Mouse (Mus musculus) heart, postnatal 10 days (tissue): ENCODE results near the gene Wt1. TPM values are rescaled to one million over a fixed set of nuclear protein-coding genes. Genes with fewer than 3 reads are reported as not detected.

Experiments used
- DNase-seq, 2 experiments: peaks; one replicate each; pipeline ENCODE4 v3.0.0; 2021
- intact Hi-C: fragments of 180-260 bp; cut with DNase I; formaldehyde crosslinking; loops from one replicate; pipeline ENCODE4 v1.15.1; 2025
- total RNA-seq, 2 experiments: library from RNA; stranded (reverse); gene quantifications; 2 replicates each; pipeline ENCODE4 v1.2.3; 2021

Gene Wt1
- 10 to 100 TPM; 12.6 to 13.3 TPM for total RNA-seq

DNA sequence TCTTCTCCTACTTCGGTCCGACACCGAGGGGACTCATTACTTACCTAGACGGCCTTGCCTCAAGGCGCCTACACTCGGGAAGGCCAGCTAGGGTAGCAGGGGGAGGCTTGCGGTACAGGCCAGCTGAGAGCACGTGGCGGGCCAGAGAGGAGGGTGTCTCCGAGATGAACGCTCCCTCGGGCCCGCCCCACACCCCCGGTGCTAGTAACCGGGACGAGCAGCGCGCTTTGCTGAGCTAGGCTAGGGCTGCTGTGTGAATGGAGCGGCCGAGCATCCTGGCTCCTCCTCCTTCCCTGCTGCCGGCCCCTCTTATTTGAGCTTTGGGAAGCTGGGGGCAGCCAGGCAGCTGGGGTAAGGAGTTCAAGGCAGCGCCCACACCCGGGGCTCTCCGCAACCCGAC, at the start of gene Wt1:
TSS of gene Wt1 (plus strand) at position 251 of the 400 bp plus-strand sequence.
- peak; percentile 64 to 69 for DNase-seq

GRCm38 (mm10) chr2:105077151-105077550, 49.2 kb upstream of the Wt1 start:
- intact Hi-C loops: no loop called here
- DNase-seq: no peak

More for the DNA sequence above, at the start of gene Wt1:
- intact Hi-C loops: loop anchor here (5.0 to 10.0 kb wide), 2 partner anchors 109 to 549 kb away; partner anchors contain the start of gene Eif3m

DNA sequence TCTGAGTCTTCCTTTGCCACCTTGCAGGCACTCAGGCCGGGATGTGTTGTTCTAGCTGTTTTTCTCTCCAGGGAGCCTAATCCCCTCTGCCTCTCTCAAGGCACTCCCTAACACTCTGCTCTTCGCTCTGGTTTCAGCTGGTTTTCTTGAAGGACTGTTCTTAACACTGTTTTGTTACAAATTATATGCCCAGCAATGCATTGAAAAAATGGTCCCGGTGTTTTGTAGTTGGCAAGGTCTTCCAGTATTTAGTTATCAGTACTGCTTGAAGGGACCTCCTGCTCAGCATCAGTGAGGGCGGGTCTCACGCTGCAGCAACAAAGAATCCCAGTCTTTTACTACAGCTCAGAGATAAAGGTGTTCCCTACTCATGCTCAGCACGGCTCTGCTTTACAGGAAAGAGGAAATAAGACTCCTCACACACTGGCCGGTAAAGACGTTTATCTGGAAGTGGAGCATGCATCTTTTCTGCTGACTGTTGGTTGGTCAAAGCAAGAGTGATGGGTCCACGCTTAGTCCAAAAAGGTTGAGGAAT, 44.0 kb upstream of the Wt1 start:
- no peak for DNase-seq
- intact Hi-C loops: no loop called here

DNA sequence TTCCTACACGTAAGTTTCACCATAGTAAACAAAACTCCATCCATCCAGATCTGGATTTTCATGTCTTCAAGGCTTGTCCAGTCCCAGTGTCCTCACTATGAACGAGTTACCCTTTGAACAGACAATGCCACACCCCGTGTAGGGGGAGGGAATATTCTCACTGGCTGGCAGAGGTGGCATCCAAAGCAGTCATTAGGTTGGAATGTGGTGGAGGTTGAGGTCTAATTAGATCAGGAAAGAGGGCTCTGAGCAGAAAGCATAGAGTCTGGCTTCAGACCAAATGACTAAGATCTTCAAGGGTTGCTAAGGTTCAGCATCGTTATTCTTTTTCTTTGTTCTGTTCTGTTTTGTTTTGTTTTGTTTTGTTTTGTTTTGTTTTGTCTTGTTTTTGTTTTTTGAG, 42.3 kb upstream of the Wt1 start:
- intact Hi-C loops: no loop called here
- DNase-seq: no peak

DNA sequence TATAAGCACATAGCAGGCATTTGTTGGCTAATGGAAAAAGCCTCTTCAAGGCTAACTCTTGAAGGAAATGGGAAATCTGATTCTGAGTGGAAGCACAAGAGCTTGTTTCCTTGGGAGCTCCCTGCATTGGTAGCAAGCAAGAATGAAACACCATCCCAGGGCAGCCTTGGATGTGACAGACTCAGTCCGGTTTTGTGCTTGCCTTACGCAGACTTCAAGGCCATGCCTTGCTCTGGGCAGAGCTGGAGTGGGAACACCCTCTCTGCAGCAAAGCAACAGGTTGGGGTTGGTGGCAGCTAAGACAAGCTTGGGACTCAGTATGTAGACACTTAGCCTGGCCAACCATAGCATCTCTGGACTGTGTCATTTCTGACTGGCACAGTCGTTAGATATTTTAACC, 40.2 kb upstream of the Wt1 start:
- no peak for DNase-seq
- intact Hi-C loops: no loop called here

DNA sequence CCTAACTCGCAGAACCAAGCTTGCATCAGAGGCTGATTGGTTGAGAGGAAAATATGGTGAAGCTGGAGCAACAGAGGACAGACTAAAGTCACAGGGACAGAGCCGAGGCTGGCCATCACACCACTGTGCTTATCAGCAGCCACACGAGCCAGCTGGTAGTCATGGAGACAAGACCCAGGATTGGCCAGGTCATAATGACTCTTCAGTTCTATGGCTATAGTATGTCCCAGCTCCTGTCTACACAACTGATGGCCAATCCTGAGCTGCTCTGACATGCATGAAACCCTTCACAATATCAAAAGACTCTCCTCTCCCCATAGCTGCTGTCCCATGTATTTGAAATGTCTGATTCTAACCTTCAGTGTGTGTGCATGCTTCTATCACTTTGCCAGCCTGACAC, 38.3 kb upstream of the Wt1 start:
- intact Hi-C loops: no loop called here

DNA sequence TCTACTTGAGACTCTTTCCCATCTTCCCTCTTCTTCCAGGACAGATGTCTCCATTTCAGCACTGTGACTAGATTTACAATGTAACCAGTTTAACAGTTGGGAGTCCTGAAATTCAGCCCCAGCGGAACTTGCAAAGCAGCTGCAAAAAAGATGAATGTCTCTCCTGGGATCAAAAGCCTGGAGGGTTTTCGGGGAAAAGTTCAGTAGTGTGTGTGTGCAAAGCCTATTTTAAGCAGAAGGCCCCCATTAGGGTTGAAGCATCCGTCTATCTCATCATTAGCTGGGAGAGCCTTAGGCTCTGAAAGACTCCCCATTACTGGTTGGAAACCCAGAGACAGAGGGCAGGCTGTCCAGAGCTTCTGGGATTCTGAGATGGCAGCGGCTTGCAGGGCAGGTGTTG, 37.2 kb upstream of the Wt1 start:
- no peak for DNase-seq
- intact Hi-C loops: no loop called here

More for the DNA sequence above, 38.3 kb upstream of the Wt1 start:
- DNase-seq: no peak

GRCm38 (mm10) chr2:105089581-105090508, 36.5 kb upstream of the Wt1 start:
- intact Hi-C loops: no loop called here
- no peak for DNase-seq

DNA sequence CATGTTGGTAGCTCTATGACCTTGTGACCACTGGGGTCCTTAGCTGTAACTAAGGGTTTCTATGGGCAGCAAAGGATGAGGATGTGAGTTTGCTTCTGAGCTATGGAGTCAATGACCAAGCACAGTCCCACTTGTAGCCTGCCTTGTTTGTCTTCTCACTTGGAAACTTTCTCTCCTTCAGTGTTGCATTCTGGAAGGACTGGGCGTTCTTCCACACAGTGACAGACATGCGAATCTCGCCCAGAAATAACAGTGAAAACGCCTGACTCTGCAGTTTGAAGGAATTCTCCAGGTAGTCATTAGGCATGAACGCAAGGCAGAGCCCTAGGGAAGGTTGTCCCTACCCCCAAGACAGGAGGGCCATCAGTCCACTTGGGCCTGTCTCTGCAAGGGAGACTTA, 35.3 kb upstream of the Wt1 start:
- DNase-seq: peak in 1 of 2 experiments; percentile 30
- intact Hi-C loops: no loop called here

- DNase-seq: no peak
- intact Hi-C loops: no loop called here
Measured at GRCm38 (mm10) chr2:105091718-105092117, 34.6 kb upstream of the Wt1 start, which contains the start of gene Gm11060. Gm11060 (plus strand) TSS chr2:105092018.

DNA sequence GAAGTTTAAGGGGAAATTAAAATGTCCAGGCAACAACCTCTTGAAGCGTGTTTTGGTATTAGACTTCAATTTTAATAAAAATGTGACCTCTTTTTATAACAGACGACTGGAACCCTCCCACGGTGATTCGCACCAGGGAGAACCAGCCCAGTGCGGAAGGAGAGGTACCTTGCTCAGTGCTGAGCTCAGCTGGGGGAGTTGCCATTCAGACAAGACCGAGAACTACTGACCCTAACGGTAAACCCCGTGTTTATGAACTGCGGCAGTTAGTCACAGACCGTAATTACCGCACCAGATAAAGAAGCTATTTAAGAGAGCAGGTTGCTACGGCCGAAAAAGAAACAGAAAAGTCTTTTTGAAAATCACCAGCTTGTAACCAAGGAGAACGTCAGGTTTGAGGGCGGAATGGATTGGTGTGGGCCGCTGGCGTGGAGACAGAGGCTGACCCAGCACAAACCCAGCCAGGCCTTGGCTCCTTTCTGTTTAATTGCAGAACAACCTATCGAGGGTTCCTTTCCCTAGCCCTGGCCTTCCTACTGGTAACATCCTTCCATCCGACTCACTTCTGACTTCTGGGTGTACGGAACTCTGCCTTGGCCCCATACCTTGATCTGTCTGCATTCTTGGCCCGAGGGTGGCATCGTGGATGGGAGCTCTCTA, 28.9 kb upstream of the Wt1 start:
- DNase-seq: no peak
- intact Hi-C loops: no loop called here

- DNase-seq: no peak
- intact Hi-C loops: no loop called here
Measured at GRCm38 (mm10) chr2:105099410-105099809, 26.9 kb upstream of the Wt1 start.

DNA sequence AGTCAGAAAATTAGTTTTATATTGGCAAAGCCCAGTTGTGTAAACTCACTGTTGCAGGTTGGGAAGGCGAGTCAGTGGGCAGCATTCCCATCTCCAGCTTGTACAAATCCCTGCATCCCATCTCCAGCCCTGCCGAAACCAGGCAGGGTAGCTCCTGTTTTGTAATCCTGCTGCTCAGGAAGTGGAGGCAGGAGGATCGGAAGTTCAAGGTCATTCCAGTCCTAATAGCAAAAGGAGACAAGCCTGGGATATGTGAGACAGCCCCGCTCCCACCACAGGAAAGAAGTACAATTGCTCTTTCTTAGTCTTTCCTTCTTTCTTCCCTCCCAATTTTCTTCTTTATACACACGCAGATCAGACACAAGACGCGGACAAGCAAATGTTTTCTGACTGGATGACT, 25.8 kb upstream of the Wt1 start:
- no peak for DNase-seq
- intact Hi-C loops: no loop called here

DNA sequence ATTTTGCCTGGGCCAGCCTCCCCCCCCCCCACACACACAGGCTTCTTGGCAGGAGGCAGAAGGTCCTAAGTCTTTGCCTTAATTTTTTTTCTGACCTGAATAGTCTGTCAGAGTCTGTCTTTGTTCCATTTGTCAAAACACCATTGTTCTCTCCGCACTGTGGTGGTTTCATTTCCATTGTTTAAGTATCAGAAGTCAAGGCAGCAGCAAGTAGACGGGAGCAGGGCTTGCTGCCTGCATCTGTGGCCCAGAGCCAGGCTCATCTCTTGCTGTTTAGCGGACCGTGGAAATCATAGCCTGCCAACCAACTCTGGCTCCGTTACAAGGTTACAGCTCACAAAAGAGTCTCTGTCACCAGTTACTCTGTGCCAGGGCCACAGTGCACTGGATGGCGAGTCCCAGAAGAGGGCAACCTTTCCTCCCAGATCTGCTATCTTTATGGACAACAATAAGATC, 17.6 kb upstream of the Wt1 start:
- intact Hi-C loops: no loop called here

GRCm38 (mm10) chr2:105114074-105114473, 12.3 kb upstream of the Wt1 start:
- intact Hi-C loops: no loop called here
- no peak for DNase-seq

More for the DNA sequence above, 17.6 kb upstream of the Wt1 start:
- peak; percentile 87 for DNase-seq

DNA sequence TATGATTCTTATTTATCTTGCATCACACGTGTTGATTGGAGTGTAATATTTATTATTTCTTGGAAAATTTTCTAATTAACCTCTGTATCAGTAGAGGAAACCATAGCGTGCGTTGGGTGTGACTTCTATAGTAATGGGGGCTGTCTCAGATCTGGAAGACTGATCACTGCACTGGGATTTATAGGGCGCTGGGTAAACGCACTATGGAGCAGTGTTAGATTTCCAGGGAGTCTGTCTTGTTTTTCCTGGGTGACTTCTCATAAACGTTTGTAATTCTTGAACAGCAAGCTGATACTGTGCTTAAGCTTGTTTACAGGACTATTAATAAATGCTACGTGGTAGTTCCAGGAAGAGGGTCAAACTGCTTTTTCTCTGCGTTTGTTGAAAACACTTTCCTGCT, 8.7 kb upstream of the Wt1 start:
- intact Hi-C loops: no loop called here
- DNase-seq: no peak

GRCm38 (mm10) chr2:105122216-105122615, 4.1 kb upstream of the Wt1 start:
- DNase-seq: no peak
- intact Hi-C loops: loop anchor here (5.0 to 10.0 kb wide), 2 partner anchors 110 to 553 kb away; no protein-coding TSS in a partner anchor

- intact Hi-C loops: loop anchor here (5.0 to 10.0 kb wide), 2 partner anchors 109 to 552 kb away; no protein-coding TSS in a partner anchor
- DNase-seq: no peak
Measured at GRCm38 (mm10) chr2:105122886-105123285, 3.4 kb upstream of the Wt1 start.

GRCm38 (mm10) chr2:105123431-105123830, 2.9 kb upstream of the Wt1 start:
- intact Hi-C loops: loop anchor here (5.0 to 10.0 kb wide), 2 partner anchors 109 to 551 kb away; no protein-coding TSS in a partner anchor
- DNase-seq: no peak

GRCm38 (mm10) chr2:105123881-105124280, 2.4 kb upstream of the Wt1 start:
- intact Hi-C loops: loop anchor here (5.0 to 10.0 kb wide), 2 partner anchors 108 to 551 kb away; no protein-coding TSS in a partner anchor
- DNase-seq: no peak

GRCm38 (mm10) chr2:105124391-105124790, 1.9 kb upstream of the Wt1 start:
- DNase-seq: no peak
- intact Hi-C loops: loop anchor here (5.0 to 10.0 kb wide), 2 partner anchors 108 to 550 kb away; no protein-coding TSS in a partner anchor
